Mouse (Mus musculus): ENCODE measurements at regions not wholly inside any gene's neighbourhood (a gene's known extent, or its start where the extent isn't known, plus 50 kb on each side); places are given as distances from the start of the nearest gene placed in this dataset.

GRCm38 (mm10) chr15:62327481-62327880 lies 1404.7 kb upstream of the A1bg start:
- no peak for TF ChIP-seq CTCF (IDR thresholded peaks at IDR 0.05; ENCODE audit: borderline replicate concordance, insufficient read depth, low read depth, low read length)
- TF ChIP-seq POLR2A (IDR thresholded peaks at IDR 0.05; ENCODE audit: borderline replicate concordance, insufficient read depth, low read length) = no peak

All from cerebellum, adult 2 months (tissue).